Mouse (Mus musculus) spleen, adult 2 months (tissue): ENCODE data around the gene Zfp605.

ENCODE experiments used
- CTCF ChIP-seq: fragments of 200-500 bp; IDR thresholded peaks from 2 replicates; pipeline ENCODE4 v1.5.1; 2011; ENCODE audit warnings: mild to moderate bottlenecking, inconsistent platforms; ENCODE audit not compliant: insufficient read depth, insufficient read length, insufficient replicate concordance; ENCODE audit errors: extremely low read depth
- POLR2A ChIP-seq: fragments of 200-500 bp; IDR thresholded peaks from 2 replicates; pipeline ENCODE4 v1.6.1; 2011; ENCODE audit warnings: low read depth, low read length, inconsistent platforms

DNA sequence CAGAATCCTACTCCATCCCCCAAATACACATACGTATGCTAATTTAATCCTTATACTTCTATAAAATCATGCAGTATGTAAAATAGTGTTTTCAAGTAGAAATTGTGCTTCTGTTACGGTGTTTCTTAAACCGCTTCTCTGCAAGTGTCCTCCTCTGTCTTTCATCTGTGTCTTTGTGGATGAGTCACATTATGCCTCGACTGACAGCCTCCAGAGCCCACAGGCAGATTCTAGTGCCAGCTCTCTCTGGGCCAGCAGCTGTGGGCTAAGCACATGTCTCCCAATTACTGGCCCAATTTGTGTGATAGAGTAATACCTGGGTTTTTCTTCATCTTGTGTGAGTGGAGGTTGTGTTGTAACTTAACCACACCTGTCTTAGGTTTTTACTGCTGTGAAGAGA, 59.5 kb downstream of the Zfp605 start:
- TF ChIP-seq CTCF (no peak), POLR2A (no peak)
